Mouse (Mus musculus) midbrain, embryonic 10.5 days (tissue): ENCODE measurements around the gene Mfap3l. TPM values are rescaled to one million over a fixed set of nuclear protein-coding genes. Genes with fewer than 3 reads are reported as not detected.
"Not testable (repeated sequence)": the region's sequence is repeated elsewhere in the genome, so short reads cannot be mapped to it uniquely, and the experiment has no call there.

ENCODE experiments used
- DNase-seq: peaks from one replicate; pipeline ENCODE4 v3.0.0-alpha.2; 2017; ENCODE audit warnings: low spot score
- H3K27ac ChIP-seq: fragments of 300-500 bp; sonication (generic); replicated peaks from 2 replicates; pipeline ENCODE4 v1.5.1; 2016; ENCODE audit warnings: mild to moderate bottlenecking
- H3K27me3 ChIP-seq: fragments of 300-500 bp; sonication (generic); 2 replicates; pipeline ENCODE4 v1.6.1; 2016; ENCODE audit warnings: low read depth, mild to moderate bottlenecking; ENCODE audit not compliant: poor library complexity, severe bottlenecking
- H3K36me3 ChIP-seq: fragments of 300-500 bp; sonication (generic); 2 replicates; pipeline ENCODE4 v1.6.1; 2016; ENCODE audit warnings: mild to moderate bottlenecking, moderate library complexity
- H3K4me1 ChIP-seq: fragments of 300-500 bp; sonication (generic); 2 replicates; pipeline ENCODE4 v1.6.1; 2016
- H3K4me3 ChIP-seq: fragments of 300-500 bp; sonication (generic); 2 replicates; pipeline ENCODE4 v1.5.1; 2016; ENCODE audit warnings: mild to moderate bottlenecking, moderate library complexity
- H3K9me3 ChIP-seq: fragments of 300-500 bp; sonication (generic); replicated peaks from 2 replicates; pipeline ENCODE4 v1.6.1; 2016; ENCODE audit warnings: mild to moderate bottlenecking
- WGBS: fragments of 180-500 bp; shearing (Covaris S2); methylation state at CpG from one replicate; pipeline ENCODE4 v1.1.7; 2016; 5-methylcytosine and 5-hydroxymethylcytosine counted together
- polyA plus RNA-seq: library from polyadenylated mRNA; unstranded; fragments of >200 nt; fragmentation: Nextera tagmentation; extraction: Ambion mirVana; gene quantifications from 2 replicates; pipeline ENCODE4 v1.2.1, GENCODE M21; 2016

The Mfap3l gene
- 1.3 and 1.7 TPM in 2 replicates for polyA plus RNA-seq

GRCm38 (mm10) chr8:60632250-60632932 lies at the start of gene Mfap3l:
Gene Mfap3l (plus strand): TSS chr8:60632827.
- Histone ChIP-seq H3K27me3 (peaks cover 45% of the 10 kb centered on the region), H3K27ac (peak within 1 kb of the TSS; percentile 74), H3K4me3 (peak within 1 kb of the TSS; percentile 65), H3K36me3 (no peaks in the 10 kb centered on the region), H3K4me1 (peaks cover 20% of the 10 kb centered on the region), H3K9me3 (no peaks in the 10 kb centered on the region)
- under 1% methylated on average over 57 of the region's 60 CpGs for WGBS
- DNase-seq: peak; percentile 94

DNA sequence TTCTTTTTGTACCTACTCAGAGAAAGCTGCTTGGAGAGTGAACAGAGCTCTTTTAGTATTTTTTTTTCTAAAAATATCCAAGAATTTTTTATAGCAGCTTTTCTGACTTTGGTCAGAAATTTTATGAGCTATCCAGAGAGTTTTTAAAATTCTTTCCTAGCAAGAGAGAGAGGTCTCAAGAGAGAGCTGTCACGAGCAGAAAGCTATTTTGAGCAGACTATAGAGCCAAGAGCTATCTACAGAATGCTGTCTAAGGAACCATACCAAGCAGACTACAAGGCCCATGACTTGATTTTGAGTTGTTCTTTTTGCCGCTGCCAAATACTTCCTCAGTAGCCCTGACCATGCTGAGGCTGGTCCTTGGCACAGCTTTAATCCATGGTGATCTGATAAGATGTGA lies 49.3 kb upstream of the Mfap3l start:
- DNase-seq: no peak
- no peaks in the 10 kb centered on the region for H3K4me1 ChIP-seq
- H3K4me3 ChIP-seq: no peak overlapping the region
- H3K36me3 ChIP-seq: no peaks in the 10 kb centered on the region
- WGBS: 82% methylated on average over 2 of the region's 2 CpGs
- H3K27ac ChIP-seq: no peak overlapping the region
- no peaks in the 10 kb centered on the region for H3K9me3 ChIP-seq
- no peaks in the 10 kb centered on the region for H3K27me3 ChIP-seq

DNA sequence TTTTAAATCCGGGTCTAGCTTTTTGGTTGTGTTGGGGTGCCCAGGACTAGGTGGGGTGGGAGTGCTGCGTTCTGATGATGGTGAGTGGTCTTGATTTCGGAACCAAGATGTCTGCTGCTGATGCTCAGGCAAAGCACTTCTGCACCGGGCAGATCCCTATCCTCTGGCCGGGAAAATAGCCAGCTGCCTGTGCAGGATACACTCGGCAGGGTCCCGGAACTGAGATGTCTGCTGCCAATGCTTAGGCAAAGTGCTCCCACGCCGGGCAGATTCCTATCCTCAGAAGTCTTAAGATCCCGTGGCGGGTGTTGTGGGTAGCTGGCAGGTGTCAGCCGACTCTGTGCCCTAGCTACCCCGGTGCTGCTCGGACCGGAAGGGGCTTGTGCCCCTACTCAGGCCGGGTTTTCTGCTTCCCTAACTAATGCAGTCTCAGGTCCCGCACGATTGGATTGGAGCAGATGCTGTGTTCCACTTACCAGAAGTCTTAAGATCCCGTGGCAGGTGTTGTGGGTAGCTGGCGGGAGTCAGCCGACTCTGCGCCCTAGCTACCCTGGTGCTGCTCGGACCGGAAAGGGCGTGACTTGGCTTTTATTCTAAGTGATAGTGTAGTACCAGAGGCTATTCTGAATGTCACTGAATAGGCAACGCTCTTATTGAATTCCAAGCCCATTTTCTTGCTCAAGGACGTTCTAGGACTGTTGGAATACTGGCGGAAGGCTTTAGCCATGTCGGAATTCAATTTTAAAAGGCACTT lies 41.1 kb upstream of the Mfap3l start:
- H3K9me3 ChIP-seq, H3K4me3 ChIP-seq, H3K36me3 ChIP-seq, H3K4me1 ChIP-seq, DNase-seq, H3K27me3 ChIP-seq, H3K27ac ChIP-seq: not testable (repeated sequence)
- WGBS: 85% methylated on average over 29 of the region's 29 CpGs

DNA sequence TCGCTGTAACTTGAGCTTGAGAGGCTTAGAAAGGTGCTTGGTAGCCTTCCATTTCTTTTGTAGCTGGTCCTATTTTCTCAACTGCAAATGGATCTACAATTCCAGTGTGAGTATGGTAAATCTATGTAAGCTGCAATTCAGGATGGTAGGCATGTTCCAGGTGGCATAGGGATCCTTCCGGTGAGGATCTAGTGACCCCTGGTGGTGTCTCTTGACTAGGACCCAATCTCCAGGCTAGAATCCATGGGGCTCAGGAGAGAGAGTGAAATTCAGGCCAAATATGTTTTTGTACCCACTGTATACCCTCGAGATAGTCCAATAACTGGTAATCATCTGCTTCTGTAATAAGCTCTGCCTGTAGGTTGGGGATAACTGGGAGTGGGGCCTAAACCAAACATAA lies 37.9 kb upstream of the Mfap3l start:
- Histone ChIP-seq H3K4me3 (no peak overlapping the region), H3K4me1 (no peaks in the 10 kb centered on the region), H3K9me3 (no peaks in the 10 kb centered on the region), H3K27me3 (no peaks in the 10 kb centered on the region), H3K27ac (no peak overlapping the region), H3K36me3 (no peaks in the 10 kb centered on the region)
- WGBS: 69% methylated on average over 3 of the region's 3 CpGs
- peak; percentile 14 for DNase-seq

- H3K4me3 ChIP-seq: no peak overlapping the region
- no peaks in the 10 kb centered on the region for H3K36me3 ChIP-seq
- no peaks in the 10 kb centered on the region for H3K27me3 ChIP-seq
- H3K27ac ChIP-seq: no peak overlapping the region
- DNase-seq: no peak
- no peaks in the 10 kb centered on the region for H3K9me3 ChIP-seq
- H3K4me1 ChIP-seq: no peaks in the 10 kb centered on the region
Observed at GRCm38 (mm10) chr8:60611580-60612111, 21.0 kb upstream of the Mfap3l start.

DNA sequence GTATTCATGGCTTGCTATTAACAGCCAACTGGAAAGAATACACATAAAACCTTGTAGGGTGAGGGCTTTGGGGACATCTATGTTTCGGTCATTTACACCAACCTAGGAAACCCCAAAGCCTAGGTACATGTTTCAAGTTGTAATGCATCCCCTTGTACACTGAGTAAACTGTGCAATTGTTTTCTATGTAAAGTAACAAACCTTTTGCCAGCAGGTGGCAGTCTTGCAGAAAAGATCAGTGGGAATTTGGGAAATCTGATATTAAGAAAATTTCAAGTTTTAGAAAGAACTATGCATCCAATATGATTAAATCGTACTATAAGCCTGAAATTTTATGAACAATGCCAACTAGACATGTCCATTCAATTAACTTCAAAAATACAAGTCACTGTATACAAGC lies 15.7 kb upstream of the Mfap3l start:
- 44% methylated on average over 2 of the region's 2 CpGs for WGBS
- peak; percentile 30 for DNase-seq

GRCm38 (mm10) chr8:60621561-60621960 lies 11.1 kb upstream of the Mfap3l start:
- Histone ChIP-seq H3K4me1 (no peaks in the 10 kb centered on the region), H3K36me3 (no peaks in the 10 kb centered on the region), H3K9me3 (no peaks in the 10 kb centered on the region), H3K4me3 (no peak overlapping the region), H3K27me3 (no peaks in the 10 kb centered on the region), H3K27ac (no peak overlapping the region)
- WGBS: 73% methylated on average over 4 of the region's 4 CpGs
- no peak for DNase-seq

More for the DNA sequence above, 15.7 kb upstream of the Mfap3l start:
- no peak overlapping the region for H3K27ac ChIP-seq
- H3K4me3 ChIP-seq: no peak overlapping the region
- H3K27me3 ChIP-seq: no peaks in the 10 kb centered on the region
- no peaks in the 10 kb centered on the region for H3K4me1 ChIP-seq
- H3K36me3 ChIP-seq: no peaks in the 10 kb centered on the region
- no peaks in the 10 kb centered on the region for H3K9me3 ChIP-seq

GRCm38 (mm10) chr8:60622056-60622455 lies 10.6 kb upstream of the Mfap3l start:
- WGBS: 92% methylated on average over 12 of the region's 12 CpGs
- no peaks in the 10 kb centered on the region for H3K4me1 ChIP-seq
- no peak for DNase-seq
- H3K27ac ChIP-seq: no peak overlapping the region
- H3K36me3 ChIP-seq: no peaks in the 10 kb centered on the region
- no peaks in the 10 kb centered on the region for H3K9me3 ChIP-seq
- no peak overlapping the region for H3K4me3 ChIP-seq
- no peaks in the 10 kb centered on the region for H3K27me3 ChIP-seq

DNA sequence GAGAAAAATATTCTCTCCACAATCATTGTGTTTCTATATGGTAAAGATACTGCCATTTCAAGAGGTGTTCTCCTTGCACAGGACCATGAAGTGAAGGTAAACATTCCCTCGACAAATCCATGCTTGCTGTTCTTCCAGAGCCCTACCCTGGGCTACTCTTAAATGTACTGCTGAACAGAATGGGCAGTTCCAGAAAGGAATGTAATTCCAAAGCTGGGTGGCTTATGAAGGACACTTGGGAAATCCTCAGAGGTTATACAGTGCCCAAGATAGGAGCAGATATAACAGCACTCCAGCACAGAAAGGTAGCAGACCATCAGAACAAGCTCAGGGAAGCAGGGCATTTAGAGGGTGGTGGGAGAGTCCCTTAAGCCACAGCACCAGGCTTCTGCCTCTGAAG lies 9.2 kb upstream of the Mfap3l start:
- H3K4me1 ChIP-seq: no peaks in the 10 kb centered on the region
- H3K9me3 ChIP-seq: no peaks in the 10 kb centered on the region
- no peak for DNase-seq
- H3K27me3 ChIP-seq: no peaks in the 10 kb centered on the region
- H3K27ac ChIP-seq: no peak overlapping the region
- WGBS: 87% methylated on average over 1 of the region's 1 CpGs
- H3K36me3 ChIP-seq: no peaks in the 10 kb centered on the region
- no peak overlapping the region for H3K4me3 ChIP-seq

- no peak for DNase-seq
- WGBS: 91% methylated on average over 7 of the region's 7 CpGs
- Histone ChIP-seq H3K36me3 (no peaks in the 10 kb centered on the region), H3K4me3 (no peak overlapping the region), H3K27ac (no peak overlapping the region), H3K4me1 (no peaks in the 10 kb centered on the region), H3K9me3 (no peaks in the 10 kb centered on the region), H3K27me3 (peaks cover 11% of the 10 kb centered on the region)
Observed at GRCm38 (mm10) chr8:60624722-60625121, 7.9 kb upstream of the Mfap3l start.

DNA sequence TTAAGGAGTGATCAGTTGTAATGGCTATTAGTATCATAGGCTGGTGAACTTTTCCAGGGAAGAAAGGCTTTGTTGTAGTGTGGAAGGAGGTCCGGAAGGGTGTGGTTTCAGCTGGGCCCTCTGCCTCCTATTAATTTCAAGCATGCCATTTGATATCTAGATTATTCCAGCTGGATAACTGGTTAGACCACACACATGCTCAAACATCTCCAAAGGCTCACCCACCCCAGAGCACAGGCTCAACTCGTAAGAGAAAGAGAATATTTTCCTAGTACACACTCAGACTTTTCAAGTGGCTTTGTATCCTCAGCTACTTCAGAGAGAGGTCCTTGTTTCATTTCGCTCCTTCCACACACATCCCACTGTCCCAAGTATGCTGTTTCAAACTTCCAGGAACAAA lies 4.7 kb upstream of the Mfap3l start:
- DNase-seq: no peak
- WGBS: 86% methylated on average over 3 of the region's 3 CpGs
- Histone ChIP-seq H3K36me3 (no peaks in the 10 kb centered on the region), H3K4me3 (no peak overlapping the region), H3K27ac (no peak overlapping the region), H3K4me1 (peaks cover 12% of the 10 kb centered on the region), H3K9me3 (no peaks in the 10 kb centered on the region), H3K27me3 (peaks cover 29% of the 10 kb centered on the region)

DNA sequence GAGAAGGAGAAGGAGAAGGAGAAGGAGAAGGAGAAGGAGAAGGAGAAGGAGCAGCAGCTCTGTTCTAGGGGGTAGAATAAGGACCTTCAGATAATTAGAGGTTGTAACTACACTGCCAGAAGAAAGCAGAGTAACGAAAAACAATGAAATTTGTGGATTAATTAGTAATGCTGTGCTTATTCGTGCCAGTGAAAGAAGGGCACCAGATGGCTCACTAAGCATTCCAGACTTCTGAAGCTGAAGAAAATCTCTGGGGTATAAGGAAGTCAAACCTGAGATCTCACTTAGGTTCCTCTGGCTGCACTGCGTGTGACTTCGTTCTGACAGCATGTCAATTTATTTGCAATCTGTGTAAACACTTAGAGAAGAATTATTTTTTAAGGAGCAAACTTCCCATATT lies 3.6 kb upstream of the Mfap3l start:
- Histone ChIP-seq H3K27ac (no peak overlapping the region), H3K27me3 (peaks cover 34% of the 10 kb centered on the region), H3K4me3 (no peak overlapping the region), H3K9me3 (no peaks in the 10 kb centered on the region), H3K4me1 (peaks cover 20% of the 10 kb centered on the region), H3K36me3 (no peaks in the 10 kb centered on the region)
- DNase-seq: no peak
- 79% methylated on average over 4 of the region's 4 CpGs for WGBS

DNA sequence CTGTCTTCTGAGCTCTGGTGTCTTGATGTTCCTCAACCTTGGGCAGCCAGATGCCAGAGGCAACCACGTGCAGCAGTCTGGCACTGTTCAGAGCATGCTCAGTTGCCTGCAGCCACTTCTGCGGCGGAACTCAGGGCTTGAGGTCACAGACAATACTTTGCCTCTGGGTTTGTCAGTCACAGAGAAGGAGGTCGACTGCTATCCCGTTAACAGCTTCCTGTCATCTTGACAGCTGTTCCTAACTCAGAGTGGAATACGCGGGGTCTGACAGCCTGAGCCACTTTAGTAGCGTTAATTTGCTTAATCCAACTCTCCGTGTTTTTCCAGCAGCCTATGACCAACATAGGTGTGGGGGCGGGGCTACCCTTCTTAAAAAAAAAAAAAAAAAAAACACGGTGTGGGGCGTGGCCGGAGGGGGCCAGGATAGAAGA lies 1.1 kb upstream of the Mfap3l start:
- no peaks in the 10 kb centered on the region for H3K36me3 ChIP-seq
- peak overlapping the region; percentile 28; the same call in 1 of the 2 replicates for H3K27ac ChIP-seq
- peak overlapping the region; percentile 65 for H3K4me3 ChIP-seq
- peak; percentile 70 for DNase-seq
- WGBS: 2% methylated on average over 13 of the region's 13 CpGs
- H3K4me1 ChIP-seq: peaks cover 20% of the 10 kb centered on the region
- H3K9me3 ChIP-seq: no peaks in the 10 kb centered on the region
- peaks cover 45% of the 10 kb centered on the region for H3K27me3 ChIP-seq
